Mouse (Mus musculus): ENCODE data around the gene Bmpr1b.

- no peak for TF ChIP-seq CTCF (IDR thresholded peaks at IDR 0.05; ENCODE audit: low read depth, low read length)
- TF ChIP-seq POLR2A (IDR thresholded peaks at IDR 0.05; ENCODE audit: insufficient read depth, low read length) = no peak
Observed at GRCm38 (mm10) chr3:141917166-141917565, 252.1 kb downstream of the Bmpr1b start.

Data from ES-Bruce4 (cell line).